Mouse (Mus musculus) cerebellum, postnatal 36 days (tissue): ENCODE results near the gene Cbx4.

ENCODE experiments used
- DNase-seq, 2 experiments: peaks; one replicate each; pipeline ENCODE4 v3.0.0; 2021 to 2022; ENCODE audit warnings: mixed read lengths in 2 of 2

Cbx4 gene

DNA sequence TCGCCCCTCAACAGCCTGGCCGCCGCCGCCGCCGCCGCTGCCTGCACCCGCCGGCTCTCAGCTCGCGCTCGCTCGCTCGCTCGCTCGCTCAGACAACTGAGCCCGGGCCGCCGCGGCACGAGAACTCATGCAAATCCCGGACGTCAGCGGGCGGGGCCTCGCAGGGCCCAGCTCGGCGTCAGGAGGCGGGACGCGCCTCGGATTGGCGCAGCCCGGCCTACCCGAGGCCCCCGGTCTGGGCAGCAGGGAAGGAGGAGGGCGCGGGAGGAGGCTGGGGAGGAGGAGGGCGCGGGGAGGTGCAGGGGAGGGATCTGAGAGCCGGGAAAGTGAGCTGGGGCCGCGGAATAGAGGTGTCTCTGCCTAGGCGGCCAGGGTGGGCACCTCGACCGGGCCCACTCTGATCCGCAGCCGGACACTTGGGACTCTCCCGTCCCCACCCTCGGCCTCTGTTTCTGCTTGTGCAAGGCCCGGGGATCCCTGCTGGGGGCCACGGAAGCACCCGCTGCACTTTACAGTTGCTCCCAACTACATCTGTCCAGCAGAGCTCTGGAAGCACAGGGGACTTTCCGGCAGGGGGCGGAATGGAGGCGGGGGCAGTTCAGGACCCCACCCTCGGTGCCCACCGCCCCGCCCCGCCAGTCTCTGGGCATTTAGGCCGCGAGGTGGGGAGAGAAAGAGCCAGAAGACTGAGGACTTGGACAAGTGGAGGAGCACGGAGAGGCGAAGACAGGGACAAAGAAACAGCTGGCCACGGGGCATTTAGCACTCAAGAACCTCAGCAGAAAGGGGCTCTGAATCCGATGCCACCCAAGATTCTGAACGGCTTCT lies at the start of gene Cbx4:
Gene Cbx4, minus strand, starts transcription at position 78 of the 828 bp plus-strand sequence.
- peak; percentile 80 to 93 for DNase-seq

GRCm38 (mm10) chr11:119134586-119134985 lies 48.6 kb upstream of the Cbx4 start:
- peak in 1 of 2 experiments; percentile 32 for DNase-seq

DNA sequence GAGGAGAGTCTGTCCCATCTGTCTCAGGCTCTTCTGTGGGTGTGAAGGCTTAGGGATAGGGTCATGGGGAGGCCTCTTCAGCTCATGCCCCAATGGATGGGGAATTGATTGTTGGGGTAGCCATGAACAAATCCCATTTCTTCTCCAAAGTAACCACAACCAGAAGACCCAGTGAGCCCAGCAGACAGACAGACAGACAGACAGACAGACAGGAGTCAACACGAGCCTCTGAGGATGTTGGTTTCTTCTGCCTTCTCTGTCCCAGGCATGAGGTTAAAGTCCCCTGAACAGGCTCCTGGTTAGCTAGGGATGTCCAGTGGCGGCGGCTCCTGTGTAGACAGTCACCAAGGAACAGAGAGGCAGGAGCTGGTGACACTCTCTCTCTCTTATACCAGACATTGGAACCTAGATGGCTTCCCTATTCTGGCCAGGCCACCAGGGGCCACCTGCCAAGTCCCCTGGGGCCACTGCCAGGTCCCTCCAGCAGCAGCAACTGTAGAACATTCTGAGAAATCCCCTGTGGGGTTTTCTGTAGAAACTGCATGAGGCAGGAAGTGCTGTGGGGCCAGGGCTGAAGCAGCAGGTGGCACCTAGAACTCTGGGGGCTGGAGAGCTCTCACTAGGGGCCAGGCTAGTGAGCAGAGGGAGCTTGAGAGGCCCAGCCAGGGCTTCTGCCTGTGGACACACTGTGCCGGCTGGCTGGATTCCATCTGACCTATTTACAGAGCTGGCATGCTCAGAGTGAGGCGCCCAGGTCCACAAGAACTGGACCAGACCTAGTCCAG lies 47.6 kb upstream of the Cbx4 start:
- peak; percentile 91 to 93 for DNase-seq

DNA sequence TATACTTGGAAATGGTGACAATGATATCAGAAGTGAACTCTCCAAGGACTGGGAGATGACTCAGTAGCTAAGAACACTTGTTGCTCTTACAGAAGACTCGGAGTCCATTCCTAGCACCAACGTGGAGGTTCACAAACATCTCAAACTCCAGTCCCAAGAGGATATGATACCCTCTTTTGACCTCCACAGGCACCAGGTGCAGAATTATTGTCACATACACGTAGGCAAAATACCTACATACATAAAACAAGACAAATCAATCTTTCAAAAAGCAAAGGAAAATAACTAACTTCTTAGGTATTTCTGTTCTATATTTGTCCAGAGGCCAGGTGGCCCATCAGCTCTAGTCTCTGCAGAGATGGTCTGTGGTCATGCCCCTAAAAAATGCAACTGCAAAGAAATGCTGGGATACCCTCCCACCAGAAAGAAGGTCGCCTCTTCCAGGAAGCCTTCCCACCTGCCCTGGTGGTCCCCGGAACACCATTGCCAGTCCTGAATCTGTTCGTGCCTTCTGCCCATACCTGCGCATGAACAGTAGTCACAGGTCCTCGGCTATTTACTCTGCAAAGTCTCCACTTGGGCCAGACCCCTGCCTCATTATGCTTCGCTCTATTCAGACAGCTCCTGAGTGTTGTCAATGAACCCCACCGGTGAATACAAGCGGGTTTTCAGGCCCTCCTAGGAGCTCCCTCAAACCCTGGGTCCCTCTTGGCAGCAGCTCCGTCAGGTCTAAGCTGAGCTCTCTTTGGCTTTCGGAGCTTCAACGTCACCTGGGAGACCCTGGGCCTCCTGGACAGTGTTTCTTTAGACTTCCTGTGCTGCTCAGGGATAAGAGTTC lies 46.4 kb upstream of the Cbx4 start:
- no peak for DNase-seq

DNA sequence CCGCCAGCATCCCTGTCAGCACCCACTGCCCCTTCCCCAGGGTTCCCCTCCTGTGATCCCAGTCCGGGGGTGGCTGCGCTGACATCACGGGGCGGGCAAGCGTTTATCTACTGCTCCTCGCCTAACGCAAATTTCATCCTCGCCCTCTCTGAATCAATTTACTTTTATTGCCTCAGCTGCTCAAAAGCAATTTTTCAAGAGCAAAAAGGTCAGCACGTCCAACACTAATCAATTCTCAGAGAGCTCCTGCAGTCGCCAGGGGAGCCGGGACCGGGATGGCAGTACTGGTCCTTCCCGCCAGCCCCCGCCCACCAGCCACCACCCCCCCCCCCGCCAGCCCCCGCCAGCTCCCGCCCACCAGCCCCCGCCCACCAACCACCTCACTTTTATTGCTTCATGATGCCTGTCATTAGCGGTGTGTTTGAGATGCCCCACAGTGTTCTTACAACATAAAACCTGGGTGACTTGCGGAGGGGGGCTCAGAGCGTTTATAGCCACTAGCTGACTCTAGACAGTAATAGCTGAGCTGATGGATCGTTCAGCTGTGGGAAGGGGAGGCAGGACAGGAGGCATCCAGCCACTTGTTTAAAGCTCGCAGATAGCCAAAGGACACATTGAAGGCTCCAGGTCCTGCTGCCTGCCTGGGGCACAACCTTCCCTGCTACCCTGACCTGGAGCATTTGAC lies 44.2 kb upstream of the Cbx4 start:
- DNase-seq, result no peak

- no peak for DNase-seq
Observed at GRCm38 (mm10) chr11:119129281-119130058, 43.4 kb upstream of the Cbx4 start.

GRCm38 (mm10) chr11:119128668-119129280 lies 42.8 kb upstream of the Cbx4 start:
- DNase-seq, result no peak

- DNase-seq, result no peak
Observed at GRCm38 (mm10) chr11:119127686-119128473, 41.9 kb upstream of the Cbx4 start.

DNA sequence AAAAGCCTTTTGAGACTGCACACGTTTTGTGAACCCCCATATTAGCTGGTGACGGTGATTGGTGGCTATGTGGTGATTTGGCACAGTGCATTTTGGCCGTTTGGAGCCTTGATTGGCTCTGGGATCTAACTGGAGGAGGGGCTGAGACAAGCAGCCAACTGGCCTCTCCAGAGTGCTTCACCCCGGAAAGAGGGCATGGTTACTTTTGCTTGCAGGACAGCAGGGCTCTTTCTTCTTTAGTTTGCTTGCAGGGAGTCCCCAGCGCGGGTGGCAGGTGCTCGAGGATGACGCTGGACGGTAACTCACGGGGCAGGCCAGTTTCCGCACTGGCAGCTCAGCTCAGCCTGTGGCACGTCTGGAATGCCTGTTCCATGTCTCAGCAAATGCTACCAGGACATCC lies 41.1 kb upstream of the Cbx4 start:
- DNase-seq, result no peak

- no peak for DNase-seq
Observed at GRCm38 (mm10) chr11:119125929-119126861, 40.2 kb upstream of the Cbx4 start.

DNA sequence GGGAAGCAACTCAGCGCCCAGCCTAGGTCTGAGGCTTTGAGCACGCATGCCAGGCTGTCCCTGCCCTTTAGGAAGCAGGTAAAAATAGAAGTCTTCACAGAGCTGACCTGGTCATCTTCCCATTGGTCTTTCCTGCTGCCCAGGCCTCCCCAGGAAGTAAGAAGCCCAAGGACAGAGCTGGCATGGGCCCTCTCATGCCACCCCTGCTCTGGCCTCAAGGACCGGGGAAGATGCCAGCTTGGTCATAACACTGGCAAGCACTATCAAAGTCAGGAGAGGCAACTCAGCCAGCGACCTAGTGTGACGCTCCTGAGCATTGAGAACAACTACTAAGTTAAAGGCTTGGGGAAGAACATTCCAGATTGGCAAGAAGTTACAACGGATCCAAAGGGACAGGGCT lies 38.5 kb upstream of the Cbx4 start:
- DNase-seq, result no peak

DNA sequence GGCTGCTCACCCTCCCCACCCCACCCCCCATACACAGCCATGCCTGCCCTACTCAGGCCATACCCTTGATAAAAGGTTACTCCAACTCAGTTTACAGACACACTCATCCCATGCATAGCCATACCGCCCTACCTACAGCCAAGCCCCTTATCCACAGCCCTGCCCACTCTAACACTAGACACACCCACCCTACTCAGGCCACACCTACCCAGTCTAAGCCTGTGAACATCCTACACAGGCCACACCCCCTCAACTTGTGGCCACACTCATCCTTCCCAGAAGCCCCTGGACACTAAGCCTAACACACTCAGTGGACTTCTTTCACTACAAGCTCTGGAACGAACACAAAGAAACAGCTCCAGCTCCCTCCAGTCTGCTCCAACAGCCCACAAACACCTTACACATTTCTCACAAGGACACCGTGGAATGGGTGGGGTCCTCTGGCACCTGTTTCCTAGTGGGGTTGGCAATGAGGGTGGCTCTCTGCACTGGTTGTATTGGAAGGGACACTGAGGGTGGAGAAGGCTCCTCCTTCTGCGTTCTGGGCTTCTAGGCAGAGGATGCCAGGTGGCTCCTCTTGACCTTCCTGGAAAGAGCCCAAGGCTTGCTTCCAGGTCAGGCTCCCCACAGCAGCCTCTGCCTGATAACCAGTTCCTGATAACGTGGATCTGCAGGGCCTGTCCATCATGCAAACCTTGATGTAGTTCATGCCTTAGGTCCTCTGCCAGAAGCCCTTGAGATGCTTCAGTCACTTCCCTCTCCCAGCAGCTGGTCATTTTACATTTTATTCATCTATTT lies 37.7 kb upstream of the Cbx4 start:
- DNase-seq, result no peak

DNA sequence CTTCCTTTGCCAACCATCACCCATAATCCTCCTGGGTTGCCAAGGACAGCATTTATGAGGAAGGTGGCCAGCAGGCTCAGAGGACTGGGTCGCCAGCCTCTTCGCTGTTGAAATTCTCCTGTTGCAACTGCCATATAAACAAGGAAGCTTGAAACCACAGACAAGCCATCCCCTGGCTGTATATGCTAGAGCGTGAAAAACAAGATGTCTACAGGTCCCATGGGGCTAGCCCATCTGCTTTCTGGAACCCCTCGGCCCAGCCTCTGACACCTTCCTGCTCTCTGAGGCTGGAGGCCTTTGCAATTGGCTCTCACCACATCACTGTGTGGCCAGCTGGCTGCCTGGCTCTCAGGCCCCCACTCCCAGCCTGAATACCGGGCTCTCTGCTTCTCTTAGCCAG lies 36.4 kb upstream of the Cbx4 start:
- peak in 1 of 2 experiments; percentile 22 for DNase-seq

DNA sequence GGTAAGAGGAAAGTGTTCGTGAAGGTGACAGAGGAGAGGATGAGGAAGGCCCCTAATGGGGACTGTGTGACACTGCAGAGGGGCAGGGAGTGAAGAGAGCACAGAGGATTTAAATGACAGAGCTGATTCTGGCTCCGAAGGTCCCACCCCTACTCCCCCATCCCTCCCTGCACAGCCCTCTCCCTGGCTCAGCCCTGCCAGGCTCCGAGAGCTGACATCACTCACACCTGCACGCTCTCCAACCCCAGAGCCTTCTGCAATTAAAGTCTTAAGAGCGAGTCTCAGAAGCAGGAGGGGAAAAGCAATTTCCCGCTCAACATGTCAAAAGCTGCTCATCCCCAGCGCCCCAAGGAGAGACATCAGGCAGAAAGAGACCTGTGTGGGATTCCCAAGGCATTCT lies 32.9 kb upstream of the Cbx4 start:
- no peak for DNase-seq

- no peak for DNase-seq
Observed at GRCm38 (mm10) chr11:119117945-119118344, 31.9 kb upstream of the Cbx4 start.

DNA sequence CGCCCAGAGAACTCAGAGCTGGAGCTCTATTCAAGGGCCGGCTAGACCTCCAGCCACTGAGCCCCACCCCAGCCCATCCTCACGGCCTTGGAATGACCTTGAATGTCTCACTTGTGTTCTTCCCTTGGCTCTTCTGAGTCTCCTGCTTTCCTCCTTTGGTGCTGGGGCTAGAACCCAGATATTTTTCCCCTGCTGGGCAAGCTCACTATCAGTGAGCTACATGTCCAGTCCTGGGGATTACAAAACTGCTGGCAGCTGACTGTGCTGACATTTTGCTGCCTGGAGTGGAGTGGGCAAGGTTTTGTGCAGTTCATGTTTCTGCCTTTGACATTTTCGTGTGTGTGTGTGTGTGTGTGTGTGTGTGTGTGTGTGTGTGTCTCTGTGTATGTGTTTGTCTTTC lies 31.0 kb upstream of the Cbx4 start:
- no peak for DNase-seq

DNA sequence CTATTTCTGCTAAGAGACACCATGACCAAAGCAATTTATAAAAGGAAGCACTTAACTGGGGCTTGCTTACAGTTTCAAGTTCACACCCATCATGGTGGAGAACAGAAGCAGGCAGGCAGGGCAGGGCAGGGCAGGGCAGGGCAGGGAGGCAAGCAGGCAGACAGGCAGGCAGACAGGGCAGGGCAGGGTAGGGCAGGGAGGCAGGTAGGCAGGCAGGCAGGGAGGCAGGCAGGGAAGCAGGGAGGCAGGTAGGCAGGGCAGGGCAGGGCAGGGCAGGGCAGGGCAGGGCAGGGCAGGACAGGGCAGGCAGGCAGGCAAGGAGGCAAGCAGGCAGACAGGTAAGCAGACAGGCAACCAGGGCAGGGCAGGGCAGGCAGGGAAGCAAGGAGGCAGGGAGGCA lies 26.7 kb upstream of the Cbx4 start:
- DNase-seq, result no peak

GRCm38 (mm10) chr11:119111345-119111744 lies 25.3 kb upstream of the Cbx4 start:
- DNase-seq, result no peak
